Mouse (Mus musculus): ENCODE measurements around the gene Gtpbp1.
"Not testable (repeated sequence)": the region's sequence is repeated elsewhere in the genome, so short reads cannot be mapped to it uniquely, and the experiment has no call there.

Gene Gtpbp1

GRCm38 (mm10) chr15:79690426-79691022, at the start of gene Gtpbp1:
Gene Gtpbp1 (plus strand): TSS chr15:79690845.
- peak; percentile 99 for DNase-seq (ENCODE audit: low read depth)

GRCm38 (mm10) chr15:79641135-79641817, 49.4 kb upstream of the Gtpbp1 start:
- no peak for DNase-seq (ENCODE audit: low read depth)

DNA sequence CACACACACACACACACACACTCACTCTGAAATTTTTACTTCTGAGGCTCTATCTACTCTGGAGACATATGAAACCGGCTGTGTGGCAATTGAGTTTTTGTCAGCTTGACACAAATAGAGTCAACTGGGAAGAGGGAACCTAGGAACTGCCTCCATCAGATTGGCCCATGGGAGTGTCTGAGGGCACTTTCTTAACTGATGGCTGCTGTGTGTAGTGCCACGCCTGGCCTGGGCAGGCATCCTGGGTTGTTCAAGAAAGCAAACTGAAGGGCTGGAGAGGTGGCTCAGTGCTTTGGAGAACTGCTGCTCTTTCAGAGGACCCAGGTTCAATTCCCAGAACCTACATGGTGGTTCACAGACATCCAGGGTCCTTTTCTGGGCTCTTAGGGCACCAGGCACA, 45.2 kb upstream of the Gtpbp1 start:
- no peak for DNase-seq (ENCODE audit: low read depth)

DNA sequence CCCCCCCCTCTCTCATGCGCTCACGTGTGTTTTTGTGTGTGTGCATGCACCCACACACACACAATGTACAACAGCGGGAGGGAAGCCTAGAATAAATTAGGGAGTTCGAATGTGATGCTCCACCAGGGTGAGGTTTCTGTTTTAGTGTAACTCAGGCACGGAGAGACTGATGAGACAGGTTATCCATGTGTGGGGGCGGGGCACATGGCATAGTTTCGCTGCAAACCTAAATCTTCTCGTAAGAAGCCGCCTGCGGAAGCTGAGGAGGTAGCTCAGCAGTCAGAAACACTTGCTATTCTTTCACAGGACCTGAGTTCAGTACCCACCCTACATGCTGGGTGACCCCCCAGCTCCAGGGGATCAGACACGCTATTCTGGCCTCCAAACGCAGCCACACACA, 42.5 kb upstream of the Gtpbp1 start:
- no peak for DNase-seq (ENCODE audit: low read depth)

DNA sequence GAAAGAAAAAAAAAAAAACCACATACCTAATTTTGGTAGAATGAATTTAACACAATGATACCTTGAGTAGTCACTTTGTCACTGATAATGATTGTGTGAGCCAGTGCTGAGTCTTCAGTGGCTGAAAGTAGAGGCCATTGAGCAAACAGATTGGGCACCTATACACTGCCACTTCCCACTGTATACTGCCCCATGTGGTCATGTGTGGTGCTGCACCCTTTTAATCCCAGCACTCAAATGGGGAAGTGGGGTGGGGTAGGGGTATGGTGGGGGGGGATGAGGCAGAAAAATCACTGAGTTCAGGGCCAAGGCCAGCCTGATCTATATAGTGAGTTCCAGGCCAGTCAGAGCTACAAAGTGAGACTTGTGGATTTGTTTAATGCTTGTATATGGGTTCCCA, 40.1 kb upstream of the Gtpbp1 start:
- peak; percentile 55 for DNase-seq (ENCODE audit: low read depth)

- DNase-seq (ENCODE audit: low read depth) = peak; percentile 30
These were observed 39.2 kb upstream of the Gtpbp1 start for GRCm38 (mm10) chr15:79651481-79651880.

GRCm38 (mm10) chr15:79656451-79656850, 34.2 kb upstream of the Gtpbp1 start:
- DNase-seq (ENCODE audit: low read depth) = no peak

GRCm38 (mm10) chr15:79657837-79658530, 32.7 kb upstream of the Gtpbp1 start:
- peak; percentile 92 for DNase-seq (ENCODE audit: low read depth)

GRCm38 (mm10) chr15:79658531-79659375, 31.9 kb upstream of the Gtpbp1 start, which contains the start of the genes Fam227a and Cby1:
Gene Fam227a (minus strand): TSS chr15:79658956.
Gene Cby1 (plus strand): TSS chr15:79659199.
- DNase-seq (ENCODE audit: low read depth) = peak; percentile 85

DNA sequence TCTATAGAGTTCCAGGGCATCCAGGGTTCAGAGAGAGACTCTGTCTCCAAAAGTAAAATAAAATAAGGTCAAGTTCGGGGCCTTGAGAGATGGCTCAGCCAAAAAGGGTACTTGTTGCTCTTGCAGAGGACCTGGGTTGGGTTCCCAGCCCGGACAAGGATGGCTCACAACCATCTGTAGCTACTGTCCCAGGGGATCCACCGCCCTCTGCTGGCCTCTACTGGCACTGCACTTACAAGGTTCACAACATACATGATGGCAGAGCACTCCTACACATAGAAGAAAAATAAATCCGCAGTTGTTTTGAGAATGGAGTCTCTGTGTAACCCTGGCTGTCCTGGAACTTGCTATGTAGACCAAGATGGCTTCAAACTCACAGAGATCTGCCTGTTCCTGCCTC, 28.8 kb upstream of the Gtpbp1 start:
- DNase-seq (ENCODE audit: low read depth) = no peak

- DNase-seq (ENCODE audit: low read depth) = no peak
These were observed 26.0 kb upstream of the Gtpbp1 start for GRCm38 (mm10) chr15:79664666-79665065.

- DNase-seq (ENCODE audit: low read depth) = no peak
These were observed 21.4 kb upstream of the Gtpbp1 start for GRCm38 (mm10) chr15:79669195-79669594.

DNA sequence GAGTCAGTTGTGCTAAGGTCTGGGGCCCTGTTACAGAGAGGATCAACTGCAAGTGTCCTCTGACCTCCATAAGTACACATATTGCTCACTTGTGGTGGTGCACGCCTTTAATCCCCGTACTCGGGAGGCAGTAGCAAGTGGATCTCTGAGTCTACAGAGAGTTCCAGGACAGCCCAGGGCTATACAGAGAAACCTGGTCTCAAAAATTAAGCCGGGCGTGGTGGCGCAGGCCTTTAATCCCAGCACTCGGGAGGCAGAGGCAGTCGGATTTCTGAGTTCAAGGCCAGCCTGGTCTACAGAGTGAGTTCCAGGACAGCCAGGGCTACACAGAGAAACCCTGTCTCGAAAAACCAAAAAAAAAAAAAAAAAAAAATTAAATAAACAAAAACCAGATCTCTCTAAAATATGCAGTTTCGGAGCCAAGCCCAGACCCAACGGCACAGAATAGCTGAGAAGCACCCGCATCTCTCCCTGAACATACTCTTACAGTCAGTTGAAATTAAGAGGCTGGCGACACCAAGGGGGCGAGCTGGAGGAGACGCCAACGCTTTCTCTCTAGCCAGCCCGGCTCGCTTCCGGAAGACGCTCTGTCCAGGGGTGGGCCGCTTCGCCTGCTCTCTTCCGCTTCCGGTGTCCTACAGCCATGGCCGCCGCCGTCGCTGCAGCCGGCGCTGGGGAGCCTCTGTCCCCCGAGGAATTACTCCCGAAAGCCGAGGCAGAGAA, 20.2 kb upstream of the Gtpbp1 start, which contains the start of gene Tomm22:
TSS of gene Tomm22 (plus strand) at position 613 of the 723 bp plus-strand sequence.
- peak; percentile 77 for DNase-seq (ENCODE audit: low read depth)

- DNase-seq (ENCODE audit: low read depth) = no peak
These were observed 19.7 kb upstream of the Gtpbp1 start for GRCm38 (mm10) chr15:79670972-79671299.

DNA sequence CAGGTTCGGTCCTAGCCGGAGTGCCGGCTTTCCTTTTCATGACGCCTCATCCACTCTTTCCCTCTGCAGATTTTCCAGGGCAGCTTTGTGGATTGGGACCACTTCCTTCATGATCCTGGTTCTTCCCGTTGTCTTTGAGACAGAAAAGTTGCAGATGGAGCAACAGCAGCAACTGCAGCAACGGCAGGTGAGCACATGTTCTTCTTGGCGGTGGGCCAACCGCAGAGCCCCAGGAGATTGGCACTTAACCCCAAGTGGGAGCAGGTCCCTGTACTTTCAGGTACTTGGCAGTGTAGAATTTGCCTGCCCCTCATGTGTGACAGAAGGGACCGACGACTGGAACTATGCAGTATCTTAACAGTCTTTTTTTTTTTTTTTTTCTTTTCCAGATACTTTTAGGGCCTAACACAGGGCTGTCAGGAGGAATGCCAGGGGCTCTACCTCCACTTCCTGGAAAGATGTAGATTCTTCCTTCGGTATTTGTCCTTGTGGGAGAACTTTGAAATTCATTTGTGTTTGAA, 18.8 kb upstream of the Gtpbp1 start:
- DNase-seq (ENCODE audit: low read depth) = not testable (repeated sequence)

- no peak for DNase-seq (ENCODE audit: low read depth)
These were observed 12.7 kb upstream of the Gtpbp1 start for GRCm38 (mm10) chr15:79677936-79678335.

DNA sequence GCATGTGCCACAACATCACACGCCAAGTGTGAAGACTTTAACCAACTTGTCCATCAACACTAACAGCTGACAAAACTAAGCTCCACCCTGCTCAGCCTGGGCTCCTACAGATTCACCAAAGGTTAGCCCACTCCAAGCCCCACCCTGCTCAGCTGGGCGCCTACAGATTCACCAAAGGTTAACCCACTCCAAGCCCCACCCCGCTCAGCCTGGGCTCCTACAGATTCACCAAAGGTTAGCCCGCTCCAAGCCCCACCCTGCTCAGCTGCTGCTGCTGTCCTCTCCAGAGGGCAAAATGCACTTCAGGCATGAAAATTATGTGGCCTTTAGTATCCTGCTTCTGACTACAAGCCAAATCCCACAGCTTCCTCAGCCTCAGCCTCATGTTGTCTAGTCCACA, 8.7 kb upstream of the Gtpbp1 start:
- no peak for DNase-seq (ENCODE audit: low read depth)

- no peak for DNase-seq (ENCODE audit: low read depth)
These were observed 7.5 kb upstream of the Gtpbp1 start for GRCm38 (mm10) chr15:79683146-79683545.

- DNase-seq (ENCODE audit: low read depth) = no peak
These were observed 6.8 kb upstream of the Gtpbp1 start for GRCm38 (mm10) chr15:79683707-79684465.

DNA sequence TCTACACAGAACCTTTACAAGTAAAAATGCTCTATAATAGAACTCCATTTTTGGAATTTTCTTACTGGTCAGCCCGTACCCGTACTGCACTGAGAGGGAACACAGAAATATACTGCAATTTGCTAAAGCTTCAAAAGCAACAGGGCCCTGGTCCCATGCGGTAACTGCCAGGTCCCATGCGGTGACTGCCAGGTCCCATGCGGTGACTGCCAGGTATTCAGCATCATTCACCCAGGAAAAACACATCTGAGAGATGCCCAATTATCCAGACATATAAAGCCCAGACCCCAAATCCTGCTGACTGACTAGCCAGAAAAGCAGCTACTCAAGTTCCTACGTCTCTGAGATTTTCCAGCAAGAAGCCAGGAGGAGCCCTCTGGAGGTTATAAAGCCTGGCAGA, 6.0 kb upstream of the Gtpbp1 start:
- DNase-seq (ENCODE audit: low read depth) = no peak

All from c-Kit-positive CD71-negative TER-119-negative erythroid progenitor cells, embryonic 14.5 days (primary cell).